Comparison of ENCODE assay signal across 16 mouse cellular contexts in genomic region chr1:3062759-3063158, GRCm38 (mm10).
DNase-seq lines count a peak whose midpoint lies in the region; TF ChIP-seq lines count a peak whose summit lies in the region.
"Had no signal": no experiment of that assay in that cellular context is flagged by ENCODE, and none has a peak within 500 bp of the region (broad histone marks: within the 10 kb centered on the region; RNA-seq: fewer than 3 reads in every experiment).

No protein-coding gene starts in this region.

- no peak overlapping the region for H3K4me3 ChIP-seq in ES-E14 (ENCODE audit: insufficient read depth in 1 of 2, low read depth in 1 of 2, low read length in 2 of 2, poor library complexity in 1 of 2, severe bottlenecking in 1 of 2)
- H3K4me3 ChIP-seq: embryonic facial prominence, embryonic 10.5 days; embryonic facial prominence, embryonic 12.5 days; forebrain, embryonic 12.5 days had no signal

- no peak overlapping the region for H3K9ac ChIP-seq in ES-E14 (ENCODE audit: insufficient read depth, low read depth, low read length, poor library complexity, severe bottlenecking)
- H3K9ac ChIP-seq: embryonic facial prominence, embryonic 12.5 days; forebrain, embryonic 12.5 days had no signal

- H3K27ac ChIP-seq in ES-E14 (ENCODE audit: insufficient read depth, low read depth, low read length, poor library complexity, severe bottlenecking): no peak overlapping the region
- H3K27ac ChIP-seq: embryonic facial prominence, embryonic 10.5 days; embryonic facial prominence, embryonic 12.5 days; forebrain, embryonic 12.5 days had no signal

- no peaks in the 10 kb centered on the region; a peak in 1 of 4 replicates for H3K4me1 ChIP-seq in ES-E14 (ENCODE audit: control insufficient read depth in 2 of 2, insufficient read depth in 2 of 2, low read length in 2 of 2, poor library complexity in 1 of 2)
- H3K4me1 ChIP-seq: embryonic facial prominence, embryonic 10.5 days; embryonic facial prominence, embryonic 12.5 days; forebrain, embryonic 12.5 days had no signal

- DNase-seq in ES-E14 (ENCODE audit: low read depth, low spot score) (peak; percentile 37), WW6 (ENCODE audit: low read depth, low spot score) (peak; percentile 39)
- no peak for DNase-seq in gastrocnemius, postnatal 36 days
- DNase-seq in right cerebral cortex, postnatal 4 days: no peak
- DNase-seq in right cerebral cortex, adult 2 months (ENCODE audit: low spot score in 2 of 2): no peak
- DNase-seq: adrenal gland, adult 8-10 months; adrenal gland, postnatal 14 days; adrenal gland, postnatal 36 days; cerebellum, adult 11-12 months; cerebellum, adult 2 months; cerebellum, adult 9-10 months; cerebellum, postnatal 10 days; cerebellum, postnatal 25 days had no signal

- H3K9me3 ChIP-seq in ES-E14 (ENCODE audit: control insufficient read depth, insufficient read depth, low read depth, low read length): no peaks in the 10 kb centered on the region
- H3K9me3 ChIP-seq: embryonic facial prominence, embryonic 10.5 days; embryonic facial prominence, embryonic 12.5 days; forebrain, embryonic 12.5 days had no signal

- intact Hi-C loops in gastrocnemius, postnatal 36 days (cut with DNase I): no loop called here

- in situ Hi-C loops in ES-E14 (cut with MboI; ENCODE audit: low sequenced_read_pairs in 2 of 2, unreplicated experiment in 2 of 2): no loop called here

- H3K36me3 ChIP-seq in ES-E14 (ENCODE audit: control insufficient read depth, insufficient read depth, low read length, poor library complexity, severe bottlenecking): no peaks in the 10 kb centered on the region
- H3K36me3 ChIP-seq: embryonic facial prominence, embryonic 10.5 days; embryonic facial prominence, embryonic 12.5 days; forebrain, embryonic 12.5 days had no signal

TF ChIP-seq in ES-E14, 5 proteins besides CTCF, POLR2A, EP300 and RAD21:
- TF ChIP-seq MAFK (IDR thresholded peaks at IDR 0.05; ENCODE audit: insufficient read depth, low read depth, low read length): no peak
- no peak for TF ChIP-seq CHD2 (IDR thresholded peaks at IDR 0.05; ENCODE audit: low read depth, low read length)
- TF ChIP-seq HCFC1 (IDR thresholded peaks at IDR 0.05; ENCODE audit: borderline replicate concordance, insufficient read depth, low read length): no peak
- no peak for TF ChIP-seq ZNF384 (IDR thresholded peaks at IDR 0.05; ENCODE audit: low read depth, low read length)
- no peak for TF ChIP-seq ZC3H11A (IDR thresholded peaks at IDR 0.05; ENCODE audit: borderline replicate concordance, low read depth, low read length)
TF ChIP-seq in ES-E14: peak in this region for 0.

Comparison
In these comparisons a context has a peak if more than half of its experiments do, and no peak if none do; other contexts are left out.
1. DNase-seq: peak in ES-E14 (single experiment) and WW6 (single experiment); none in gastrocnemius, postnatal 36 days (0 of 2), right cerebral cortex, postnatal 4 days (single experiment) and right cerebral cortex, adult 2 months (0 of 2).